Mouse (Mus musculus): ENCODE data around the gene Kmt2a. TPM values are rescaled to one million over a fixed set of nuclear protein-coding genes. Genes with fewer than 3 reads are reported as not detected.

Gene Kmt2a
- total RNA-seq, 2 experiments from 2014 or later, result 81.5 to 97.4 TPM

DNA sequence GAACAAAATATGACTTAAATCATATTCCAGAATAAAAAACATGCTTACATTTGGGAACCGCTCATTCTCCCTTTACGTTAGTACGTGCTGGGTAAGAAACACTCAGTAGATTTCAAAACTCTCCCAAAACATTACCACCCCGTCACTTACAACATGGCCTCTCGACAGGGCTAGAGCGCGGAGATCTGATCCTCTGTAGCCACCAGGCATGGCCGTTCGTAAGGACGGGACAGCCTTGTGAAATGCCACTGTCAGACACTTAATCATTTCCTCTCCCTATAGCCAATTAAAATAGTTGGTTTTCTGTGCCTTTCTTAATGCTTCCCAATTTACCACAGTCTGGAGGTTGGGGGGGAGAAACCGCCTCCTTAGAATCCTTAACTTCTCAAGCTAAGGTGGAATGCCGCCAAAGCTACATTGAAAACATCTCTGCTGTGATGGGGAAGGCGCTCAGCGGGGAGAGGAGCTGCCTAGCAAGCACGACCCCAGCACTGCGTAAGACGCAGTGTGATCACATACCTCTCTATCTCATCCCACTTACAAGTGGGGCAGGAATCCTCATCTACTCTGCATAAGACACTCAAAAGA, 23.6 kb downstream of the Kmt2a start:
- Histone ChIP-seq H3K4me3 (no peak overlapping the region), H3K27ac (no peak overlapping the region)
- DNase-seq (ENCODE audit: extremely low spot score in 1 of 2, low spot score in 2 of 2), result peak in 1 of 2 experiments; percentile 29
- intact Hi-C loops (cut with DNase I), result no loop called here
- no peak for TF ChIP-seq CTCF (IDR thresholded peaks at IDR 0.05)

DNA sequence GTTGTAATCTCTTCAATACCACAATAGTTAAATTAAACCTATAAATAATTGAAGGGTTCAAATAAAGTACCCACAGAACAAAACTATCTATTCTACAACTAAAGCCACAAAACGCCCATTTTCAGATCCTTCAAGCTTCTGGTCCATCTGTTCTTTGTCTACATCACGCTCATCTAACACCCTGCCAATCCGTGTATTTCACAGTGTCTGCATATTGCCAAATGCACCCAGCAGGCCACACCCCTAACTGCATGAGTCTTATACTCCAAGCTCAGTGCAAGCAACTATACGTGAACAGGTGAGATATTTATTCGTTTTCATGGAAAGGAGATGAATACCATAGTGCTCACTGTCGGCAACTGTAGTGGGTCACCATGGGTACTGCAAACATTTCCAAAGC, 25.9 kb downstream of the Kmt2a start:
- TF ChIP-seq CTCF (IDR thresholded peaks at IDR 0.05), result no peak
- intact Hi-C loops (cut with DNase I), result no loop called here
- no peak for DNase-seq (ENCODE audit: extremely low spot score in 1 of 2, low spot score in 2 of 2)
- Histone ChIP-seq H3K27ac (no peak overlapping the region), H3K4me3 (no peak overlapping the region)

DNA sequence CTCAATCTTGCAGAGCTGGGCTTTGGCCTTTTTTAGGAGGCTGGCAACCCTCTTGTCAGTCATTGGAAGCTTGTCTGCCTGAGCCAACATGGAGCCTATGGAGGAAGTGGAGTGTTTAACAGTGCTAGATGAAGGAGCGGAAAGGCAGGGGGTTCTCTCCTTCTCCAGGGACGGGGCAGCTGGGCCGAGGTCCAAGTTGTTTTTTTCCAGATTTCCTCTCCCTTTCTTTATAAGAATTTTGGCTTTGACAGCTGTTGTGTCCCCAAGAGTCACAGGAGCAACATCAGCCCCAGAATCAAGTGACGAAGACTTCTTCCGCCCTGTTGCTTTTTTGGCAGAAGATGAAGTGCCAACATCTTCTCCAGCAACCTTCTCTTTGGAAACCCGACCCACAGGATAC, 33.6 kb downstream of the Kmt2a start:
- Histone ChIP-seq H3K27ac (no peak overlapping the region), H3K4me3 (no peak overlapping the region)
- DNase-seq (ENCODE audit: extremely low spot score in 1 of 2, low spot score in 2 of 2), result no peak
- TF ChIP-seq CTCF (IDR thresholded peaks at IDR 0.05), result no peak
- intact Hi-C loops (cut with DNase I), result no loop called here

DNA sequence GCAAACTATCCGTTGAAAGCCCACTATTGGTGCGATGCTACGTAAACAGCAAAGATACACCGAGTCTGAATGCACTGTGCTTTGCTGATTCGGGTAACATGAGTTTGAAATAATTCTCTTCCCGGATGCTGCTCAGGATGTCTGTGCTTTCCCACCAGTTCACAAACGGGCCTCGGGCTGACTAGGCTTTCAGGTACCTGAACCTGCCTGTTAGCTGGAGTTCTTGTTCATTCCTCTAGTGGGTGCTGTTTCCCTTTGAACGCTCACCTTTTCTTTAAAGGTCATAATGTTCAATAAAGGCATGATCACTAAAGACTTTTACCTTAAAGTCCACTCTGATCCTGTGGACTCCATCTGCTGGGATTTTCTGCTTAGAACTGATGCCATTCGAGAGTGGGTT, 39.9 kb downstream of the Kmt2a start:
- intact Hi-C loops (cut with DNase I), result no loop called here
- H3K27ac ChIP-seq, result no peak overlapping the region
- no peak for DNase-seq (ENCODE audit: extremely low spot score in 1 of 2, low spot score in 2 of 2)
- H3K4me3 ChIP-seq, result no peak overlapping the region
- peak; percentile 66 for TF ChIP-seq CTCF (IDR thresholded peaks at IDR 0.05)

DNA sequence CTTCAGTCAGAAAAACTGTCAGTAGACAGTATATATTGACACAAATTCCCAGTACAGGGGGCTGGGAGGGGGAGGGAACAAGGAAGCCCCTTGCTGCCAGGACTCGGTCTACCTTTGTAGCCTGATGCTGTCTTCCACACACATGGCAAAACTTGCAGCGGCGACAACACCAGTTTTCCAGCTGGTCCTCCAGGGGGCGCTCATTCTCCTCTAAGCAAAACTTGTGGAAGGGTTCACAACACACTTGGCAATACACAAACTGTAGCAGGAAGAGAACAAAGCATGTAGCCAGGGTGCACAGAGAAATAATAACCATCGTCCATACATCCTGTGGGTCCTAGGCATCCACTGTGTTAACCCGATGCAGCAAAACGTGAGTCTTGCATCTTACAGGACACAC, 44.7 kb downstream of the Kmt2a start:
- DNase-seq (ENCODE audit: extremely low spot score in 1 of 2, low spot score in 2 of 2), result peak; percentile 57 to 77
- intact Hi-C loops (cut with DNase I), result loop anchor here (5.0 kb wide), 2 partner anchors 86 to 131 kb away; partner anchors contain the start of genes Atp5l and Ube4a
- peak; percentile 84 for TF ChIP-seq CTCF (IDR thresholded peaks at IDR 0.05)

DNA sequence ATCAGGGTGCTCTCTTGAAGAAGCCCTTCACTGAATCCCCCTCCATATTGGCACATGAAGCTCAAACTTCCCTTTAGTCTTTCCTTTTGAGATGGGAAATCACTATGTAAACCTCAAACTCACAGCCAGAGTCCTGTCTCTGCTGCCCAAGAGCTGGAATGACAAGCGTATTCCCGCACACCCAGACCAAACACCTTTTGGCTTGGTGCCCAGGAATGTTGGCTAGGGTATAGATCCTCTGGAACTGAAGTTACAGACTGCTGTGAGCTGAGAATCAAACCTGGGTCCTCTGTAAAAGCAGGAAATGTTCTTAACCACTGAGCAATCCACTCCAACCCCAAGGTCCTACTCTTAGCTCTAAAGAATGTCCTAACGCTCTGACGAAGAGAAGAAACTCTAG, 48.7 kb downstream of the Kmt2a start:
- no peak overlapping the region for H3K4me3 ChIP-seq
- DNase-seq (ENCODE audit: extremely low spot score in 1 of 2, low spot score in 2 of 2), result no peak
- no peak overlapping the region for H3K27ac ChIP-seq
- intact Hi-C loops (cut with DNase I), result no loop called here
- TF ChIP-seq CTCF (IDR thresholded peaks at IDR 0.05), result no peak

More for the DNA sequence above, 44.7 kb downstream of the Kmt2a start:
- no peak overlapping the region for H3K27ac ChIP-seq
- no peak overlapping the region for H3K4me3 ChIP-seq

DNA sequence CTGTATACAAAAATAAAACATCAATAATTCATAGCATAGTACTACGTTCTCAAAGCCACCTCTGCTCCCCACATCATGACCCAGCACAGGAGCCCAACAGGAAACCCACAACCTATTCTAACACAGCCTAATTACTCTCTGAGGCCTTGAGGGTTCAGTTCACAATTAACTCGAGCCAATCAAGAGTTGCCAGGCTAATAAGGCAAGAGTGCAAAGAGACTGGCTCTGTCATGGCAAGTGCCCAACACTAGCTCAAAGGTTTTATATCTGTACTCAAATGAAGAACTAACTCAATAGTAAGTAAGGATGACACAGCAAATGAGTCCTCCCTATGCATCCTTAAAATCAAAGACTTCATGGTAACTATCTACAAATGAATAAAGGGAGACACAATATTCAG, 50.6 kb downstream of the Kmt2a start:
- intact Hi-C loops (cut with DNase I), result no loop called here

DNA sequence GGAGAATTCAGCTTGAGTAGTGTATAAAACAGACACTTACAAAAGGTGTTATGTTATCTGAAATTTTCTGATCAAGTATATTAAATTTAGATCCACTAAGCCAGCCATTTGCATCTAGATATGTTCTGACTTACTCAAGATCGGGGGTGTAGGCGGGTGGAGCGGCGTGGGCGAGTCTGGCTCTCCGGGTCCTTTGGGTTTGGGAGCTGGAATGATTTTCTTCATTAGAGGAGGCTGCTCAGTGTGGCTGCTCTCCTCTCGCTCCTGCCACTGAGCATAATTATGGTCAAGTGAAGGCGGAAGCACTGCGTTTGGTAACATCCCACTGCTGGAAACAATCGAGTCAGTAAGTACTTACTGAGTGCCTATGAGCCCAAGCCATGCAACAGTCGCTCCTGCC, 52.2 kb downstream of the Kmt2a start:
- no peak overlapping the region for H3K27ac ChIP-seq
- no peak overlapping the region for H3K4me3 ChIP-seq
- DNase-seq (ENCODE audit: extremely low spot score in 1 of 2, low spot score in 2 of 2), result no peak
- no peak for TF ChIP-seq CTCF (IDR thresholded peaks at IDR 0.05)
- intact Hi-C loops (cut with DNase I), result no loop called here

More for the DNA sequence above, 50.6 kb downstream of the Kmt2a start:
- Histone ChIP-seq H3K27ac (no peak overlapping the region), H3K4me3 (no peak overlapping the region)
- no peak for DNase-seq (ENCODE audit: extremely low spot score in 1 of 2, low spot score in 2 of 2)
- no peak for TF ChIP-seq CTCF (IDR thresholded peaks at IDR 0.05)

DNA sequence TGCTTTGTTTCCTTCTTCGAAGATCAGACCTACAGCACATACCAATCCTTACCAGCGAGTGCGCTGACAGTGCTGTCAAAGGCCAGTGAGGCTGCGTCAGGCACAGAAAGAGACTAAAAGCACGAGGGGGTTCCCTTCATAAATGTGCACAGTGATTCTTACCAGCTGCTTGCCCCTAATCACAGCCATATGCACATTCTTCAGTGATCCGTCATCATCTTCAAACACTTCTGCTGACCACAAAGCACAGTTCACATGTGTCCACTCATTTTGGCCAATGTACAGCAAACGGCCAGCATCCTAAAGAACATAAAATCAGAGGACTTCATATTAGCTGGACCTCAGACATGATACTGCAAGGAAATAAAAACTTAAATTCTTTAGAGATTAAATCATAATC, 54.4 kb downstream of the Kmt2a start:
- intact Hi-C loops (cut with DNase I), result no loop called here

DNA sequence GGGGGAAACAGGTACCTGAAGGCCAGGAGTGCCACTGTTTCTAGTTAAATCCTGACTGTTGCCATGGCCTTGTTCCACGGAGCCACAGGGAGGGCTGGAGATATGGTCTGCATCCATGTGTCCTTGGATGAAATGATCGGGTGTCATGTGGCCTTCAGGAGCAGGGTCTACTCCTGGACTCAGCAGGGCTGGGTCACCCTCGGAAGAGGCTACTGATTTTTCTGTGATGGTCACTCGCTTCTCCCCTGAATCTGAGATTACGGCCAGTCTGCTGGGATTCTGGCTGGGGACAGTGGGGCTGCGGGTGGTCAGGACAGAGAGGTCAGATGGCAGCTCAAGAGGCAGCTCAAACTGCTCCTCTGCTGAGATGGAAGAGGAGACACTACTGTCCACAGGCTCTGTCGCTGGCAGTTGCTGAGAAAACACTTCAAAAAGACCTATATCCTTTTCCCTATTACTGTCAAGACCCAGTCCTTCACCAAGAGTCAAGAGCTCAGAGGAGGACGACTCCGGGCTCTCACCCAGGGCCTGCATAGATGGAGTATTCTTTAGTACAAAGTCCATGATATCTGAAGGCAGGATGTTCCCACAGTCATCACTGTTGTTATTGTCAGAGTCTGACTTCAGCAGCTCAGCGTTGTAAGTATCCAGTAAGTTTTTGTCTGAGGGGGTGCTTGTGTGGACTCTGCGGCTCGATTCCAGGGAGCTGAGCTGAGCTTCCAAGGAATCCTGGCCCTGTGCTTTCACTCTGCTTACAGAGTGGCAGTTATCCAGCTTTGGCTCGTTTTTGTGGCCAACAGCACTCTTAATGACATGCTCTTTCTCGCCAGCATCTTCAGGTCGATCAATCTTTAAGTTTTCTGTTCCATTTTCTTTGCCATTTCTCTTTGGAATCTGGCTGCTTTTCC, 60.9 kb downstream of the Kmt2a start:
- H3K27ac ChIP-seq, result no peak overlapping the region
- no peak for DNase-seq (ENCODE audit: extremely low spot score in 1 of 2, low spot score in 2 of 2)
- intact Hi-C loops (cut with DNase I), result loop anchor here (10.0 kb wide), 1 partner anchor 325 kb away; no protein-coding TSS in a partner anchor

More for the DNA sequence above, 54.4 kb downstream of the Kmt2a start:
- no peak for TF ChIP-seq CTCF (IDR thresholded peaks at IDR 0.05)
- DNase-seq (ENCODE audit: extremely low spot score in 1 of 2, low spot score in 2 of 2), result no peak
- Histone ChIP-seq H3K27ac (no peak overlapping the region), H3K4me3 (no peak overlapping the region)

DNA sequence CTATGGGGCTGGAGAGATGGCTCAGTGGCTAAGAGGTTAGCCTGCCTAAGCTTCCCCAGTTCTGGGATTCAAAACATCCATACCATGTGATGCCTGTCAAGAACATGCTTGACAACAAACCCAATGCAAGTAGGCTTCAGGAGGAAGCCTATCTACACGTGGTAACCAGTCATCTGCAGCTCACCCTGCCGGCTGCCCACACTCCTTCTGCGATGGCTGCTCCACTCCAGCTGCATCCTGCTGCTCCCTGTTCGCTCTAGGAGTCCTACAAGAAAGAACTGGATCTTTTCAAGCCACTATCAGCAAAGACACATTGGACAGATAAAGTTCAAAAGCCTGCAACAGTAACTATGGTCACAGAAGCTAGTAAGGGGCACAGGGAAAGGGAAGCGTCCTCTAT, 63.6 kb downstream of the Kmt2a start:
- intact Hi-C loops (cut with DNase I), result loop anchor here (10.0 kb wide), 1 partner anchor 327 kb away; no protein-coding TSS in a partner anchor
- Histone ChIP-seq H3K4me3 (no peak overlapping the region), H3K27ac (no peak overlapping the region)
- no peak for TF ChIP-seq CTCF (IDR thresholded peaks at IDR 0.05)
- no peak for DNase-seq (ENCODE audit: extremely low spot score in 1 of 2, low spot score in 2 of 2)

More for the DNA sequence above, 60.9 kb downstream of the Kmt2a start:
- H3K4me3 ChIP-seq, result no peak overlapping the region
- no peak for TF ChIP-seq CTCF (IDR thresholded peaks at IDR 0.05)

DNA sequence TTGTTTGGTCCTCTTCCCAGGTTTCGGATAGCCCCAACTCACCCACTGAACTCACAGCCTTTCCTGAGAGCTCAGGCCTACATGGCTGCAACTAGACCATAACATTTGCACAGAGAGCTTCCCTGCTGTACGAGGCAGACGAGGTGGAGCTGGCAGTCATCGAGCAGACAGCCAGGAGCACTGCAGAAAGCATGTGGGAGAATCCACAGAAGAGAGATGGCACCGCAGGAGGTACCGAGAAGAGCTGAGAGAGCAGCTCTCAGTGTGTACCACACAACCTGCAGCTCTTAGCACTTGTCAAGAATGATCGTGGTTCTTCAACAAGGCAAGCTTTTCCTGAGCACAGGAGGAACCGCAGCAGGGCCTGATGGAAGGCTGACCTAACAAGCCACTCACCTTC, 66.9 kb downstream of the Kmt2a start:
- Histone ChIP-seq H3K4me3 (no peak overlapping the region), H3K27ac (no peak overlapping the region)
- TF ChIP-seq CTCF (IDR thresholded peaks at IDR 0.05), result no peak
- DNase-seq (ENCODE audit: extremely low spot score in 1 of 2, low spot score in 2 of 2), result no peak
- intact Hi-C loops (cut with DNase I), result loop anchor here (10.0 kb wide), 1 partner anchor 331 kb away; no protein-coding TSS in a partner anchor

All from left cerebral cortex, adult 2 months (tissue).